Mouse (Mus musculus): ENCODE measurements around the gene Pld3. TPM values are rescaled to one million over a fixed set of nuclear protein-coding genes. Genes with fewer than 3 reads are reported as not detected.

Pld3 gene
- total and polyA plus RNA-seq, 3 experiments, result 11.1 to 22.8 TPM; not detected in 1

- peaks cover 2 to 39% of the 10 kb centered on the region in 2 experiments for H3K4me1 ChIP-seq (ENCODE audit: control insufficient read depth in 1 of 2, insufficient read depth in 2 of 2, low read length in 2 of 2)
- H3K27me3 ChIP-seq (ENCODE audit: control insufficient read depth in 1 of 2, insufficient read depth in 2 of 2, low read length in 2 of 2), result no peaks in the 10 kb centered on the region
- no peak overlapping the region for H3K9ac ChIP-seq (ENCODE audit: control insufficient read depth, low read depth, low read length, poor library complexity, severe bottlenecking)
- H3K9me3 ChIP-seq (replicated peaks; ENCODE audit: insufficient read depth, low read length), result no peaks in the 10 kb centered on the region
- no peak overlapping the region for H3K4me3 ChIP-seq (ENCODE audit: control insufficient read depth in 1 of 2, insufficient read depth in 1 of 2, low read depth in 2 of 2, low read length in 2 of 2)
- no peak for DNase-seq (ENCODE audit: low read depth, low spot score)
- H3K27ac ChIP-seq (ENCODE audit: control insufficient read depth, low read depth, low read length), result no peak overlapping the region
- peaks cover 0 to 9% of the 10 kb centered on the region in 2 experiments; a peak in 2 of 4 replicates for H3K36me3 ChIP-seq (ENCODE audit: control insufficient read depth in 1 of 2, insufficient read depth in 2 of 2, low read length in 2 of 2)
- H3K79me2 ChIP-seq (ENCODE audit: control insufficient read depth, insufficient read depth, low read length, poor library complexity), result no peaks in the 10 kb centered on the region; the same call in 1 of the 2 replicates
- TF ChIP-seq CHD1 (IDR thresholded peaks at IDR 0.05; ENCODE audit: low read depth, low read length) (no peak), CTCF (IDR thresholded peaks at IDR 0.05 in 2 of 3, conservative IDR thresholded peaks at IDR 0.05 in 1 of 3; ENCODE audit: control insufficient read depth in 1 of 3, insufficient read depth in 1 of 3, low read depth in 2 of 3, low read length in 3 of 3, poor library complexity in 1 of 3, severe bottlenecking in 1 of 3) (no peak), SMC3 (IDR thresholded peaks at IDR 0.05; ENCODE audit: low read depth, low read length) (no peak), MYC (IDR thresholded peaks at IDR 0.05; ENCODE audit: low read depth, low read length) (no peak)
Measured at GRCm38 (mm10) chr7:27538797-27539196, 14.2 kb downstream of the Pld3 start.

DNA sequence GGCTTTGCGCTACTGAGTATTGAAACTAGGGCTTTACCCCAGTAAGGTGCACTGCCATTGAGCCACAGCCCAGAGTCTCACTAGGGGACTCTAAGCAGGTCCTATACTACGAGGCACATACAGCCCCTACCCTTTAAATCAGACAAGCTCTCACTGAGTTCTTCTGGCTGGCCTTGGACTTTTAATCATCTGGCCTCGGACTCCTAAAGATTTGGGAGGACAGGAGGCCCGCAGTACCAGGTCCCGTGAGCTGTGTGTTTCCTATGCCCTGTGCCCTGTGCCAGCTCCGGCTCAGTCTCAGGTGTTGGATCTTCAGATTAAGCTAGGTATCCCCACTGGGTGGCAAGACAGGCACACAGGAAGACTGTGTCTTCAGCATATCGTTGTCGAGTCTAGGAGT lies 15.0 kb downstream of the Pld3 start:
- Histone ChIP-seq H3K27me3 (ENCODE audit: control insufficient read depth in 1 of 2, insufficient read depth in 2 of 2, low read length in 2 of 2) (no peaks in the 10 kb centered on the region), H3K27ac (ENCODE audit: control insufficient read depth, low read depth, low read length) (no peak overlapping the region), H3K9ac (ENCODE audit: control insufficient read depth, low read depth, low read length, poor library complexity, severe bottlenecking) (no peak overlapping the region), H3K4me1 (ENCODE audit: control insufficient read depth in 1 of 2, insufficient read depth in 2 of 2, low read length in 2 of 2) (peaks cover 2 to 34% of the 10 kb centered on the region in 2 experiments), H3K4me3 (ENCODE audit: control insufficient read depth in 1 of 2, insufficient read depth in 1 of 2, low read depth in 2 of 2, low read length in 2 of 2) (no peak overlapping the region), H3K36me3 (ENCODE audit: control insufficient read depth in 1 of 2, insufficient read depth in 2 of 2, low read length in 2 of 2) (peaks cover 0 to 6% of the 10 kb centered on the region in 2 experiments; a peak in 2 of 4 replicates), H3K79me2 (ENCODE audit: control insufficient read depth, insufficient read depth, low read length, poor library complexity) (no peaks in the 10 kb centered on the region; the same call in 1 of the 2 replicates), H3K9me3 (replicated peaks; ENCODE audit: insufficient read depth, low read length) (no peaks in the 10 kb centered on the region)
- TF ChIP-seq MEF2A (IDR thresholded peaks at IDR 0.05; ENCODE audit: extremely low read depth, insufficient replicate concordance, low read depth, low read length, poor library complexity, severe bottlenecking), result no peak
- no peak for DNase-seq (ENCODE audit: low read depth, low spot score)

- Histone ChIP-seq H3K4me3 (ENCODE audit: control insufficient read depth in 1 of 2, insufficient read depth in 1 of 2, low read depth in 2 of 2, low read length in 2 of 2) (no peak overlapping the region), H3K9ac (ENCODE audit: control insufficient read depth, low read depth, low read length, poor library complexity, severe bottlenecking) (no peak overlapping the region), H3K79me2 (ENCODE audit: control insufficient read depth, insufficient read depth, low read length, poor library complexity) (no peaks in the 10 kb centered on the region), H3K27ac (ENCODE audit: control insufficient read depth, low read depth, low read length) (no peak overlapping the region), H3K27me3 (ENCODE audit: control insufficient read depth in 1 of 2, insufficient read depth in 2 of 2, low read length in 2 of 2) (no peaks in the 10 kb centered on the region), H3K4me1 (ENCODE audit: control insufficient read depth in 1 of 2, insufficient read depth in 2 of 2, low read length in 2 of 2) (peaks cover 0 to 26% of the 10 kb centered on the region in 2 experiments; a peak in 3 of 4 replicates), H3K36me3 (ENCODE audit: control insufficient read depth in 1 of 2, insufficient read depth in 2 of 2, low read length in 2 of 2) (peaks cover 0 to 6% of the 10 kb centered on the region in 2 experiments; a peak in 2 of 4 replicates), H3K9me3 (replicated peaks; ENCODE audit: insufficient read depth, low read length) (no peaks in the 10 kb centered on the region)
- DNase-seq (ENCODE audit: low read depth, low spot score), result no peak
- TF ChIP-seq BHLHE40 (IDR thresholded peaks at IDR 0.05; ENCODE audit: borderline replicate concordance, low read depth, low read length) (no peak), GATA1 (IDR thresholded peaks at IDR 0.05; ENCODE audit: low read depth, low read length) (no peak), TCF12 (IDR thresholded peaks at IDR 0.05; ENCODE audit: low read depth, low read length) (no peak), SIN3A (IDR thresholded peaks at IDR 0.05; ENCODE audit: low read length) (no peak), HCFC1 (IDR thresholded peaks at IDR 0.05; ENCODE audit: low read depth, low read length) (no peak), NELFE (IDR thresholded peaks at IDR 0.05; ENCODE audit: low read depth, low read length) (no peak), POLR2A (IDR thresholded peaks at IDR 0.05; ENCODE audit: control insufficient read depth in 1 of 2, insufficient read depth in 1 of 2, low read depth in 1 of 2, low read length in 2 of 2, poor library complexity in 1 of 2) (no peak), ELF1 (IDR thresholded peaks at IDR 0.05; ENCODE audit: low read depth, low read length) (no peak), CHD1 (IDR thresholded peaks at IDR 0.05; ENCODE audit: low read depth, low read length) (no peak), MXI1 (IDR thresholded peaks at IDR 0.05; ENCODE audit: low read depth, low read length) (no peak)
Measured at GRCm38 (mm10) chr7:27536618-27537017, 16.4 kb downstream of the Pld3 start.
